Mouse (Mus musculus): ENCODE results near the gene Cnot6. TPM values are rescaled to one million over a fixed set of nuclear protein-coding genes. Genes with fewer than 3 reads are reported as not detected.

Gene Cnot6
- total RNA-seq, 4 experiments from 2014 or later: 44.0 to 63.2 (median 51.9) TPM

DNA sequence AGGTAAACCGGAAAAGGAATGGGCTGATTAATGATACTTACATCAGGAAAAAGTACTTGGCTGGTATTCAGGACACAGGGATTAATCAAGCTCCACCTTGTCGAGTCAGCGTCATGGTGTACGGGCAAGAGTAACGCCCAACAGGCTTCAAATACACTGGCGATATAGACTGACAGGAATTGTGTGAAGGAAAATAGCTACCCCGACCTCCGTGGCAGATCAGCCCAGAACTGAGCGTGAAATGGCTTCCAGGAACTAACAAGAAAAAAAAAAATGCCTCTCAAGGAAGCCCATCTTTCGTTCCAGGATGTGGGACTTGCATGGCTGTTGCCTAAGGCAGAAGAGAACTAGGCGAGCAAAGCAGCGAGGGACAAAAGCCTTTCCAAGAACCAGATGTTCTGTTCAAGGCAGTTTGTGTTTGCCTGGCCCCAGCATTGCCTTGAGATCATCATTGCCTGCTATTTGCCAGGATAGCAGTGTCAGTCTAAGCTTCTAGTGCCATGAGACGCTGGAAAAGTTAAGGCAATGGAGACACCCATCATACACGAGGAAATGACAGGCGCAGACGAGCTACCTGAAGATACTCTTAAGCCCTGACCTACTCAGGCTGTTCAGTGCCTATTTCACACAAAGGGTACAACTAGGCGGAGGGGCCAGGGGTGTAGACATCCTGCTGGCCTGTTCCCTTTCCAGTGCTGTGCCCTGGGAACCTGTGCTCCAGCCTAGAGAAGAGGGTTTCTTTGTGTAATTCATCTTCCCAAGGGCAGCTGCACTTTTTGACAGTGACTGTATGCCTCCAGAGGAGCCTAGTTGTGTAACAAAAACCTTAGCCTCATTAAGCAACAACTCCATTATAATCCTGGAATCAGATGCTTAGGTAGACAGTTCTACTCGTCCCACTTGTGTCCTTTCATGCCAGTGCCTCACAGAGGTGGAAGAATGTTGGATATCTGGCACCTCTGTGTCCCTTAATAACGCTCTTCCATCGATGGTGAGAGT is 1.1 kb upstream of the Cnot6 start:
- no peak for DNase-seq

- DNase-seq: peak; percentile 32
Observed at GRCm38 (mm10) chr11:49711981-49712554, 455 bp downstream of the Cnot6 start.

GRCm38 (mm10) chr11:49710664-49711063 is 1.9 kb downstream of the Cnot6 start:
- no peak for DNase-seq

GRCm38 (mm10) chr11:49707834-49708233 is 4.7 kb downstream of the Cnot6 start:
- DNase-seq: no peak

DNA sequence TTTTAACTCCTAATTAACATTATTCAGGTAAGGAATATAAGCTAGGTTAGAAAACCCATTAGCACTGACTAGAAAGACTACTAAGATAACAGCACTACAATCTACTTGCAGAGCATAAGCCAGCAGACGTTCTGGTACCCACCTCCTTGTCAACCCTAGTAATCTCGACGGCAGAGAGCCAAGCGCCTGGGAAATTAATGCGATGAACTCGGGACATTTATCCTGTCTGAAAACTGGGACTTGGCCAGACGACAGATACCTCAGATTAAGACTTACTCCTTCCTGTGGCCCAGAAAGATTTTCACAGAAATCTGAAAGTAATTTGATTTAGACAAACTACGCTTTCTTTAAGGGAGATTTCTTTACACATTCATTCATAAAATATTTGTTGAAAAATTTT is 7.7 kb downstream of the Cnot6 start:
- DNase-seq: no peak

DNA sequence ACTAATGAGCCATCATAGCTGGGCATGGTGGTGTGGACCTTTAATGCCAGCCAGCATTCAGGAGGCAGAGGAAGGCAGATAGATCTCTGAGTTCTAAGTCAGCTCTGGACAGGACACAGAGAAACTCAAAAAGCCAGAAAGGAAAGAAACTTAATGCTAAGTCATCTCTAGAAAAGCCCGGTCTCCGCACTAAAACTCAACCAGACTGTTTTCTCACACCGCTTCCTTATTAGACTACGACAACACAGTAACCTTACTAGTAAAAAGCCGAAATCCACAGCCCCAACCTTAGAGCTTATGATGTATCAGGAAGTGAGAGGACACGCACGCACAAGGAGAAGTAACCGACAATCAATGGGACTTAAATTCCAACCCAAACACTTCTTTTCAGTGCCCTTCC is 10.5 kb downstream of the Cnot6 start:
- DNase-seq: no peak

DNA sequence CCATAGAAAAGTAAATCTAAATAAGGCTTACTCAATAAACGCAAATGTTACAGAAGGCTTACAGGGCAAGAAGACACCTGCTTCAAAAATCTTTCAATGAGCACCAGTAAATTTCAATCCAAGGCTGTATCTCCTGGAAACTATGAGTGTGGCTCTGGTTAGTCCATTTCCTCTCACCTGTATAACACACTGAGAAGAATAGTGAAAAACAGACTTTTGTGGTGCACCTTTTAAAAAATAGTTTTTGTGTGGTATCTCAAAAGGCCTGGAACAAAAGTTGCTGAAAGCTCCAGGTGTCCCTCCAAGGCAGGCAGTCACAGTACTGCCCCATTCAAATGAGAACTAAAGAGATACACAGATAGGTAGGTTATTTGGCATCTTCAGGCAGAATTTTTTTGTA is 13.4 kb downstream of the Cnot6 start:
- no peak for DNase-seq

- DNase-seq: no peak
Observed at GRCm38 (mm10) chr11:49697779-49698178, 14.7 kb downstream of the Cnot6 start.

GRCm38 (mm10) chr11:49696472-49696871 is 16.1 kb downstream of the Cnot6 start:
- no peak for DNase-seq

- DNase-seq: no peak
Observed at GRCm38 (mm10) chr11:49695695-49696094, 16.8 kb downstream of the Cnot6 start.

GRCm38 (mm10) chr11:49695013-49695412 is 17.5 kb downstream of the Cnot6 start:
- DNase-seq: no peak

GRCm38 (mm10) chr11:49684237-49684973 is 28.1 kb downstream of the Cnot6 start:
- no peak for DNase-seq

GRCm38 (mm10) chr11:49673433-49673832 is 39.1 kb downstream of the Cnot6 start:
- no peak for DNase-seq

GRCm38 (mm10) chr11:49665462-49665861 is 47.1 kb downstream of the Cnot6 start:
- DNase-seq: no peak

DNA sequence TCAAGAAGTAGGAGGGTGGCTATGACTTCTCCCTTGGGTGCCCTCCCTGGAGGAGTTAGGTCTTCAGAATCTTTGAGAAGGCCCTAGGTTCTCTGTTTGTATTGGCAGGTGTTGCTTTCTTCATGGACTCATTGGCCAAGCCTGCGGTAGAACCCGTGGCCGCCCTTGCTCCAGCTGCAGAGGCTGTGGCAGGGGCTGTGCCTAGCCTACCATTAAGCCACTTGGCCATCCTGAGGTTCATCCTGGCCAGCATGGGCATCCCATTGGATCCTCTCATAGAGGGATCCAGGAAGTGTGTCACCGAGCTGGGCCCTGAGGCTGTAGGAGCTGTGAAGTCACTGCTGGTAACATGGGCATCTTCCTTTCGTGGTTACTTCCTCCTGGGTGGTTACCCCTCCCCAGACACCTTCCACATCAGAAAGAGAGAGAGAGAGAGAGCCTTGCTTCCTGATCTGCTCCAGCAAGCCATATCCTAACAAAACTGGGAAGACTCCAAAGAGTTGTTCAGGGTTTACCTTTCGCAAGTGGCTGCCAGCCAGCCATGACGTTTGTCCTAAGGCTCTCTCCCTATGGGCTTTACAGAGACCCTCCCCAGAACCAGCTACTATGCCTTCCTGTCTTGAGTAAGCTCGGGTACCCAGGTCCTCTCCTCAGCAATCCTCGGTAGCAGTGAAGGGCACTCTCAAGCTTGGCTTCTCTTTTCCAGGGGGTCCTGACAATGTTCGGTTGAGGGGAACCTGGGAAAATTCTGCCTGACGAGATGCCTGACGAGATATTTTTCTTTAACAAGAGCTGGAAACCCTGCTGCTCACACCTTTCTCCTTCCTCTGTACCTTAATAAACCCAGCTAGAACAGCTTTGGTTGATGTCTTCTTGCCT is 48.0 kb downstream of the Cnot6 start:
- DNase-seq: no peak

- DNase-seq: no peak
Observed at GRCm38 (mm10) chr11:49663310-49663709, 49.2 kb downstream of the Cnot6 start, which contains the start of gene Scgb3a1. Scgb3a1 (plus strand) TSS chr11:49663610.

GRCm38 (mm10) chr11:49662292-49662780 is 50.2 kb downstream of the Cnot6 start:
- no peak for DNase-seq

GRCm38 (mm10) chr11:49659470-49659799 is 53.1 kb downstream of the Cnot6 start:
- DNase-seq: no peak

- no peak for DNase-seq
Observed at GRCm38 (mm10) chr11:49658791-49659469, 53.6 kb downstream of the Cnot6 start.

DNA sequence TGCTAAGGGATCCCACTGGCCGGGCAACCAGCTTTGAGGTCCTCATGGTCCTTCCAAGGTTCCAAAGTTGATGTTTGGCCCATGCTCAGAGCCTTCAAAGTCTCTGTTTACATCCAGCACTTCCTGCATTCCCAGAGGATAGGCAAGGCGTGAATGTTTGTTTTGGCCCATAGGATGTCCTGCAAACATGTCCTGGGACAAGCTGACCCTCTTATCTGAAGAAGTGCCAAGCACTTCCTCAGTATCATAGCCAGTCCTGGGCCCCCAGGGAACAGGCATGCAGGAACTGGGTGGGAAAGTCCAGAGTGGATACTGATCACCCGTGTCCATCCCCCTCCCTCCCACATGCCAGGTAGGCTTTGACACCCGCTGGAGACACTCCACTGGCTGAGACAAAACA is 54.5 kb downstream of the Cnot6 start:
- DNase-seq: no peak

- DNase-seq: no peak
Observed at GRCm38 (mm10) chr11:49655501-49655900, 57.0 kb downstream of the Cnot6 start.

Measured in adrenal gland, adult 8-10 months (tissue).